Mouse (Mus musculus) frontal cortex, adult 2 months (tissue): ENCODE data around the gene Olfm1. TPM values are rescaled to one million over a fixed set of nuclear protein-coding genes. Genes with fewer than 3 reads are reported as not detected.

Source experiments
- DNase-seq, 2 experiments: peaks; one replicate each; pipeline ENCODE4 v3.0.0; 2022; ENCODE audit warnings: low spot score in 1 of 2; ENCODE audit errors: extremely low spot score in 1 of 2
- polyA plus RNA-seq: library from polyadenylated mRNA; depleted of rRNA; stranded (reverse); fragments of >200 nt; gene quantifications from 2 replicates; pipeline ENCODE4 v1.2.3, GENCODE M21; 2012; rRNA removed

The Olfm1 gene
- polyA plus RNA-seq, 1 experiment: 1,241 TPM

DNA sequence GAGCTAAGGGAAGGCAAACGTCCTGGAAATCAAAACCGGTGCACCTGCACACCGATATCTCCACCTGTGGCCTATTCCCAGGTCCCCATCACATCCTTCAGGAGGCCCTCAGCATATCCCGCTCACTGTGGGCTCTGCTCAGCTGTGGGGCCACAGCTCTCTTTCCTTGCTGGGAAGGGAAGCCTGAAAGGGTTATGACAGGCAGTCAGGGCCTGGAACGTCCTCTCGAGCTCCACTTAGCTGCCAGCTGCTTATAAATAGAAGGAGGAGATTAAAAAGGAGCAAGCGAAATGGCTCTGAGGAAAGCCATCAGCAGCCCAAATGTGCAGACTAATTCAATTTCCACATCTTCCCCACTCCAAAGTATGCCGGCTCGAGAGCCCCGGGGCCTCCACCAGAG, 86.1 kb downstream of the Olfm1 start:
- no peak for DNase-seq

Other genes with a start within 250 kb of the Olfm1 start
- 0.11 TPM in 1 of 2 replicates, not detected in the other for gene Fcnb, start 108.1 kb upstream of the Olfm1 start, polyA plus RNA-seq